Mouse (Mus musculus) forebrain, embryonic 16.5 days (tissue): ENCODE results near the gene Irf8. TPM values are rescaled to one million over a fixed set of nuclear protein-coding genes. Genes with fewer than 3 reads are reported as not detected.
"Not testable (repeated sequence)": the region's sequence is repeated elsewhere in the genome, so short reads cannot be mapped to it uniquely, and the experiment has no call there.

Experiments
- ATAC-seq: fragments of 200-750 bp; cut with Nextera tagmentation; 2 replicates; pipeline ENCODE4 v1.8.0; 2017; ENCODE audit warnings: mild to moderate bottlenecking, moderate library complexity
- H3K27ac ChIP-seq: fragments of 300-500 bp; sonication (generic); 2 replicates; pipeline ENCODE4 v1.5.1; 2014; ENCODE audit warnings: low read length, control low read depth
- H3K27me3 ChIP-seq: fragments of 300-500 bp; sonication (generic); replicated peaks from 2 replicates; pipeline ENCODE4 v1.6.1; 2014; ENCODE audit warnings: low read length; ENCODE audit not compliant: control insufficient read depth, insufficient read depth
- H3K36me3 ChIP-seq: fragments of 300-500 bp; sonication (generic); 2 replicates; pipeline ENCODE4 v1.6.1; 2014; ENCODE audit not compliant: control insufficient read depth, insufficient read depth
- H3K4me1 ChIP-seq: fragments of 300-500 bp; sonication (generic); replicated peaks from 2 replicates; pipeline ENCODE4 v1.6.1; 2014; ENCODE audit warnings: low read length; ENCODE audit not compliant: control insufficient read depth, insufficient read depth
- H3K4me2 ChIP-seq: fragments of 300-500 bp; sonication (generic); 2 replicates; pipeline ENCODE4 v1.6.1; 2014; ENCODE audit warnings: mild to moderate bottlenecking, low read length, control low read depth
- H3K4me3 ChIP-seq: fragments of 300-500 bp; sonication (generic); replicated peaks from 2 replicates; pipeline ENCODE4 v1.5.1; 2014; ENCODE audit warnings: mild to moderate bottlenecking, low read length, control low read depth
- H3K9ac ChIP-seq: fragments of 300-500 bp; sonication (generic); replicated peaks from 2 replicates; pipeline ENCODE4 v1.6.1; 2014; ENCODE audit warnings: low read depth, low read length, control low read depth
- H3K9me3 ChIP-seq: fragments of 300-500 bp; sonication (generic); 2 replicates; pipeline ENCODE4 v1.6.1; 2016; ENCODE audit warnings: low read length; ENCODE audit not compliant: control insufficient read depth
- WGBS: fragments of 180-500 bp; shearing (Covaris S2); extraction: QIAGEN DNeasy Blood & Tissue Kit; methylation state at CpG from one replicate; pipeline ENCODE4 v1.1.7; 2014; 5-methylcytosine and 5-hydroxymethylcytosine counted together
- polyA plus RNA-seq: library from polyadenylated mRNA; unstranded; fragments of >200 nt; fragmentation: Nextera tagmentation; extraction: Ambion mirVana; gene quantifications from 2 replicates; pipeline ENCODE4 v1.2.1, GENCODE M21; 2015

Gene Irf8
- polyA plus RNA-seq, 1 experiment from 2014 or later: 4.2 TPM

DNA sequence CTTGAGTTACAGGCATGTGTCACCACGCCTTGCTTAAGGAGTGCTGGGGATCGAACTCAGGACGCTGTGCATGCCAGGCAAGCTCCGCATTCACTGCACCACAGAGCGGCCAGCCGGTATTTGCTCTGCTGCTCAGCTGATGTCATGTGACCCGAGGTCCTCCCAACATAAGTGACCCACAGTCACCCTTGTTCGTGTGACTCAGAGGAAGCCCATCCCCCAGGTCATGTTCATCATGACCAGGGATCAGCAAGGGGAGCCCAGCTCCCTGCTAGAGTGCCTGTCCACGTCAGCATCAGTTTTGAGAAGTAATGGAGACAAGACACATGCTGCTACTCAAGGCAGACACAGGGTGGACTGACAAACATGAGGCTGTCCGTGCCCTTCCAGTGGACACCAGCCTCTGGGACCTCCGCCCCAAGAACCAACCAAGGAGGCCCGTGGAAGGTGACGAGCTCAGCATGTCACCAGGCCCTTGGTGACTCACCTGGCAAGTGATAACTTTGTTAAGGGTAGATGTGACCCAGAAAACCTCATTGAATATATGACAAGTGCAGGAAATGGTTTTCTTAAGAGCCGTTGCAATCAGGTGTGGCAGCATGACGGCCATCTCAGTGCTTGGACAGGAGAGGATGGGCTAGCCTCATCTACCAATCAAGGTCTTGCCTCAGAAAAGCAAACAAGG is 20.0 kb upstream of the Irf8 start:
- Histone ChIP-seq H3K27me3 (no peaks in the 10 kb centered on the region), H3K27ac (no peak overlapping the region), H3K4me3 (no peak overlapping the region), H3K36me3 (no peaks in the 10 kb centered on the region), H3K9ac (no peak overlapping the region), H3K9me3 (no peaks in the 10 kb centered on the region), H3K4me2 (no peak overlapping the region), H3K4me1 (no peaks in the 10 kb centered on the region)
- no peak for ATAC-seq
- 79% methylated on average over 15 of the region's 15 CpGs for WGBS

DNA sequence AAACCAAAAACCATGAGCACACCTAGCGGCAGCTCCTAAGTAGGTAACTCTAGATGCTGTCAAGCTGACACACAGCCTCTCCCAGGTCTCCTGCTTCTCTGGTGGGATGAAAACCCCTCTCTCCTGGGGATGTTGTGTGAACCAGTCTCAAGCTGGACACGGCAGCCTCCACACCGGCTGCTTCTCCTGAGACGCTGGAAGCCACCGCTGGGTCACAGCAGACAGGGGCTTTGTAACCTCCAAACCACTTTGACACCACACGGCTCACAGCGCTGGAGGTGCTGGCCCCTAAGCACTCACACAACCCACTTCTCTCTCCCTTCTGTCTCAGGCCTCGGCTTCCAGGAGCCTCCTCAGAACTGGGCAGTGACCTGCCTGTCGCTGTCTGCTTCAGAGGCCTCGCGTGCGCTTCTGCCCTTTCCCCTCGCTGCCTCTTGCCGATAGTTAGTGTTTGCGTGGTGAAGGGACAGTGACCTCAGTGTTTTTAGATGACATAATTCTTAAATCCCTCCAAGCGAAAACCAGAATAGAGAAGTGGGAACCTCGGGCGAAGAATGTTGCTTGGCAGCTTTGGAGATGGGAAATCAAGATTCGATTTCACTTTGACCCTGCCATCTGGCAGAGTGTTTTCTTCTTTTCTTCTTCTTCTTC is 16.4 kb upstream of the Irf8 start:
- Histone ChIP-seq H3K9ac (no peak overlapping the region), H3K27ac (no peak overlapping the region), H3K4me2 (no peak overlapping the region), H3K4me1 (no peaks in the 10 kb centered on the region), H3K27me3 (no peaks in the 10 kb centered on the region), H3K36me3 (no peaks in the 10 kb centered on the region), H3K9me3 (no peaks in the 10 kb centered on the region), H3K4me3 (no peak overlapping the region)
- ATAC-seq: no peak
- whole genome bisulfite sequencing: 72% methylated on average over 19 of the region's 19 CpGs

DNA sequence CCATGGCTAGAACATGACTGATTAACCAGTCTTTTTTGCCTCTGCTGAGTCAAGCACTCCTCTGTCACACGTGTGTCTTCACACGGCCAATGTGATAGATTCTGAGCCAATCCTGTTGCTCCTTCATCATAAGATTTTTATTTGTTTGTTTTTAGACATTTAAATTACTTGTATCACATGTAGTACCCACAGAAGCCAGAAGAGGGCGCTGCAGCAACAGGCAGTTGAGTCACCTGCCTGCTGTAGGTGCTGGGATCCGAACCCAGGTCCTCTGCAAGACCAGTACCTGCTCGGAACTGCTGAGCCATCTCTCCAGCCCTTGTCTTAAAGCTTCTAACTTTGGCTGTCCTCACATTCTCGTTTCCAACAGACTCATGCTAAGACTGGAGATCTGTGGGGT is 13.1 kb upstream of the Irf8 start:
- Histone ChIP-seq H3K4me3 (no peak overlapping the region), H3K4me1 (no peaks in the 10 kb centered on the region), H3K9me3 (no peaks in the 10 kb centered on the region), H3K36me3 (no peaks in the 10 kb centered on the region), H3K27me3 (no peaks in the 10 kb centered on the region), H3K9ac (no peak overlapping the region), H3K4me2 (no peak overlapping the region), H3K27ac (no peak overlapping the region)
- WGBS: 72% methylated on average over 6 of the region's 6 CpGs
- ATAC-seq: no peak

DNA sequence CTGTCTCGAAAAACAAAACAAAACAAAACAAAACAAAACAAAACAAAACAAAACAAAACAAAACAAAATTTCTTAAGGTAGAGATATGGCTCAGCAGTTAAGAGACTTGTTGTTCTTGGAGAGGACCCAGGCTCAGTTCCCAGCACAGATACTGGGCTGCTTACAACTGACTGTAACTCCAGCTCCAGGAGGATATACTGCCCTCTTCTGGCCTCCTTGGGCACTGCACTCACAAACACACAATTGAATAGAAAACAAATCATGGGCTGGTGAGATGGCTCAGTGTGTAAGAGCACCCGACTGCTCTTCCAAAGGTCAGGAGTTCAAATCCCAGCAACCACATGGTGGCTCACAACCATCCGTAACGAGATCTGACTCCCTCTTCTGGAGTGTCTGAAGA is 12.1 kb upstream of the Irf8 start:
- ATAC-seq, H3K27ac ChIP-seq, H3K36me3 ChIP-seq, H3K27me3 ChIP-seq, H3K4me3 ChIP-seq, H3K9ac ChIP-seq, H3K4me2 ChIP-seq, H3K9me3 ChIP-seq, H3K4me1 ChIP-seq: not testable (repeated sequence)
- 91% methylated on average over 2 of the region's 4 CpGs for WGBS

DNA sequence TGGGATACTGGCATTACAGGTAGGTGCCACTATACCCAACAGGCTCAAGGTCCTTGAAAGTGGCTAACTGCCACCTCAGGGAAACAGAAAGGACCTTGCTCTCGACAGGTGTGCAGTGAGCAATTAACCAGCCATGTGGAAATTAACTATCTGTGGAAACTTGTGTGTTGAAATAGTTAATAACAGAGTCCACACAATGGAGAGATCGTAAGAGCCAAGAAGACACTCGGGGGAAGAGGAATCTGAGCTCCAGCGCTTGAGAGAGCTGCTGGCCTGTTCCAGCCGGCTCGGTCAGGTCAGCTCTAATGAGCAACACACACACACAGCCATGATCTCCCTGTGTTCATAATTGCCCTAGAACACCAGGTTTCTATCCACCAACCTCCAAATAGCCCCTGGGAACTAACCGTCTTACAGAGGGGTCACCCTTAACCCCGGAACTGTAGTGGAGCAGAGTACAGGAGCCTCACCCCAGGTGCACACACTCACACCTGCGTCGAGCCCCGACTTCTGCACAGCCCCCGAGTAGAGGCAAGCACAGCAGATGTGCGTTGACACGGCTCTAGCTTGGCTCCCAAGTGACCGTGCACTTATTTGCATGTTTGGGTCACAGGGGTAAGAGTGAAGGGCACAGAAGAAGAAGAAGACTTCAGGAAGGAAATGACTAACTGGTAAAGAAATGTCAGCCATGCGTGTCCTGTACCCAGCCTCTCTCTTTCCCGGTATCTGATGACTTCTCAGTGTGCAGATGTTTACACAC is 11.2 kb upstream of the Irf8 start:
- H3K27me3 ChIP-seq: no peaks in the 10 kb centered on the region
- H3K27ac ChIP-seq: no peak overlapping the region
- H3K36me3 ChIP-seq: no peaks in the 10 kb centered on the region
- H3K9ac ChIP-seq: no peak overlapping the region
- H3K4me3 ChIP-seq: no peak overlapping the region
- 83% methylated on average over 17 of the region's 17 CpGs for WGBS
- ATAC-seq: no peak
- no peaks in the 10 kb centered on the region for H3K9me3 ChIP-seq
- H3K4me2 ChIP-seq: no peak overlapping the region
- no peaks in the 10 kb centered on the region for H3K4me1 ChIP-seq

DNA sequence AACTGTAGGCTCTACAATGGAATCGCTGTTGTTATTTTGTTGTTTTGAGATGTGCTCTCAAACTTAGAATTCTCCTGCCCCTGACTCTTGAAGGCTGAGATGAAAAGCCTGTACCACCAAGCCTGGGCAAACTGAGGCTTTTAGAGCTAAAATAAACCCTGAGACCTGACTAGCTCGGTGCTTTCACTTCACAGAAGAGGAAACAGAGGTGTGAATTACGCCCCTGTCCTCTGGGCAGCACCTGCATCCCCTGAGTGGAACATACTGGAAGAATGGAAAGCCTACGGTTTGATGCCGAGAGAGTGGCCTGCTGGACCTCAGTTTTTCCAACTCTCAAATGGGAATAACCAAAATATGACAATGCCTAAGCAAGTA is 10.6 kb upstream of the Irf8 start:
- WGBS: 90% methylated on average over 5 of the region's 5 CpGs
- ATAC-seq: no peak
- H3K36me3 ChIP-seq: no peaks in the 10 kb centered on the region
- no peaks in the 10 kb centered on the region for H3K9me3 ChIP-seq
- no peaks in the 10 kb centered on the region for H3K4me1 ChIP-seq
- H3K4me2 ChIP-seq: no peak overlapping the region
- H3K9ac ChIP-seq: no peak overlapping the region
- H3K27ac ChIP-seq: no peak overlapping the region
- H3K27me3 ChIP-seq: no peaks in the 10 kb centered on the region
- H3K4me3 ChIP-seq: no peak overlapping the region

DNA sequence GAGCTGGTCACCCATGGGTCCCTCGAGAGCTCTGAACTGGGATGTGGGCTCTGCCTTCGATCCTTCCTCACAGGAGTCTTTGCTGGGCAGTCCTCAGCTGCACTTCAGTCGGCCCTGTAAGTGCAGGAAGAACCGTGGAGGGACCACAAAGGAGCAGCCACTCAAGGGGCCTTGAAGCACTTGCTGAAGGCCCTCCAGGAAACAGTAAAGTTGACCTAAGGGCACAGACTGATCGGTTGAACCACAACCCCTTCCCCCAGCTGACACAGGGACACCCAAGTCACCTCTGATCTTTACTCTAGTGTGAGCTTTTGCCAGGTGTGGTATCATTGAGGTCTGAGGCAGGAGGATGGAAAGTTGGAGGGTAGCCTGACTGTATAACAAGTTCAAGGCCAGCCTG is 10.1 kb upstream of the Irf8 start:
- no peak overlapping the region for H3K9ac ChIP-seq
- H3K4me3 ChIP-seq: no peak overlapping the region
- H3K4me1 ChIP-seq: no peaks in the 10 kb centered on the region
- ATAC-seq: no peak
- H3K27ac ChIP-seq: no peak overlapping the region
- whole genome bisulfite sequencing: 81% methylated on average over 5 of the region's 5 CpGs
- no peaks in the 10 kb centered on the region for H3K36me3 ChIP-seq
- H3K9me3 ChIP-seq: no peaks in the 10 kb centered on the region
- H3K27me3 ChIP-seq: no peaks in the 10 kb centered on the region
- H3K4me2 ChIP-seq: no peak overlapping the region

DNA sequence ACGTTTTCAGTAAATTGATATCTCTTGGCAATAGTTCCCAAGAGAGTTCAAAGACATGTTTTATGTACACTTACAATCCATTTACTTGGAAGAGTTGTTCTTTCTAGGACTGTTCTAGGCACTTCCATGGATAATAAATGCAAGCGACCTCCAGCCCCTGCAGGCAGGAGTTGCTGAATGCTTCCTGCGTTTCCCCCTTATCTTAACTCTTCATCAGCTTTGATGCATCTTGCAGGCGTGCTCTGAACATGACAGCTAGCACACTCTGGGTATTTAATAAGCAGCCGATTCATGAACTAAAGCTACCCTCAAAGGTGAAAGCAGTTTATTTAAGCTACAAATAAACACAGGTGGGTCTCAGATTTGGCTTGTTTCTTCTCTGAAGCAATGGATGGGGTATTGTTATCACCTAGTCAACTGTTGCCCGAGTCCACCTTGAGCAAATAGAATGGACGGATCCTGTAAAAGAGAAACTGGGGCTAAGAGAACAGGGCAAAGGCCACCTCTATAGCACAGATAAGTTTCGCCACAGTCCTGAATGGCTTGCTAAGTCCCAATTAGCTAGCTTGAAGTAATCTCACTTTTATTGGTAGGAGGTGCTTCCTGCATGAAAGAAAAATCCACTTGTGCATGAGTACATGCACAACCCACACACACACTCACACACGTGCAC is 7.5 kb upstream of the Irf8 start:
- H3K4me1 ChIP-seq: no peaks in the 10 kb centered on the region
- no peak overlapping the region for H3K27ac ChIP-seq
- H3K4me2 ChIP-seq: no peak overlapping the region
- no peak overlapping the region for H3K9ac ChIP-seq
- no peaks in the 10 kb centered on the region for H3K36me3 ChIP-seq
- no peak overlapping the region for H3K4me3 ChIP-seq
- 76% methylated on average over 9 of the region's 9 CpGs for WGBS
- H3K9me3 ChIP-seq: no peaks in the 10 kb centered on the region
- ATAC-seq: no peak
- H3K27me3 ChIP-seq: 0 out of 2 replicates have a peak, but pooled peaks cover 5% of the 10 kb centered on the region

DNA sequence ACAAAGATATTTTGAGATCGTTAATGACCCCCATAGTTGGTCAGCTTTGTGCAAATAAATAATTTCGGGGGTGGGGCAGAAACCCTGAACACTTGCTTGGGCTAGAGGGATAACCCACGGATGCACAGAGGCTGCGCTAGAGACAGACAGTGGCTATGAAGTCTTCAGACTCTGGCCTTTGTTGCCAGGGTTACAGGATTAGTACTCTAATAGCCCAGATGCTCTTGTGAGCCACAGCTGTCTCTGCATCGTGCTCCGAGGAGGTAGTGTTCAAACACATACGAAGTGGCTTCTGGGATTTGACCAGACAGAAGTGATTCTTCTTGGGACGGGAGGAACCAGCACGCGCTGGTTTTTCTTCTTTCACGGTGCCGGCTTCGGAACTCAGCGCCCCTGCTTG is 4.6 kb upstream of the Irf8 start:
- no peaks in the 10 kb centered on the region for H3K36me3 ChIP-seq
- peaks cover 18% of the 10 kb centered on the region for H3K27me3 ChIP-seq
- H3K27ac ChIP-seq: no peak overlapping the region
- no peak overlapping the region for H3K4me2 ChIP-seq
- H3K4me3 ChIP-seq: no peak overlapping the region
- no peaks in the 10 kb centered on the region for H3K9me3 ChIP-seq
- no peak for ATAC-seq
- H3K4me1 ChIP-seq: peaks cover 9% of the 10 kb centered on the region
- WGBS: 32% methylated on average over 14 of the region's 14 CpGs
- no peak overlapping the region for H3K9ac ChIP-seq
